Mouse (Mus musculus) liver, embryonic 11.5 days (tissue): ENCODE data around the gene Ick. TPM values are rescaled to one million over a fixed set of nuclear protein-coding genes. Genes with fewer than 3 reads are reported as not detected.

Experiments
- ATAC-seq: fragments of 200-750 bp; cut with Nextera tagmentation; replicated peaks from 2 replicates; pipeline ENCODE4 v1.8.0; 2017; ENCODE audit warnings: moderate number of reproducible peaks, mild to moderate bottlenecking, moderate TSS enrichment, moderate library complexity; ENCODE audit not compliant: low FRiP score
- DNase-seq: peaks from one replicate; pipeline ENCODE4 v3.0.0-alpha.2; 2017; ENCODE audit warnings: low spot score
- H3K27ac ChIP-seq: fragments of 300-500 bp; sonication (generic); 2 replicates; pipeline ENCODE4 v1.5.1; 2014; ENCODE audit warnings: mild to moderate bottlenecking, low read depth, low read length, control low read depth
- H3K27me3 ChIP-seq: fragments of 300-500 bp; sonication (generic); replicated peaks from 2 replicates; pipeline ENCODE4 v1.6.1; 2014; ENCODE audit warnings: low read length, mixed read lengths; ENCODE audit not compliant: control insufficient read depth, insufficient read depth
- H3K36me3 ChIP-seq: fragments of 300-500 bp; sonication (generic); 2 replicates; pipeline ENCODE4 v1.6.1; 2014; ENCODE audit warnings: mild to moderate bottlenecking, low read length, moderate library complexity, mixed read lengths; ENCODE audit not compliant: control insufficient read depth, insufficient read depth
- H3K4me1 ChIP-seq: fragments of 300-500 bp; sonication (generic); replicated peaks from 2 replicates; pipeline ENCODE4 v1.6.1; 2014; ENCODE audit warnings: low read length, mixed read lengths; ENCODE audit not compliant: control insufficient read depth, insufficient read depth
- H3K4me2 ChIP-seq: fragments of 300-500 bp; sonication (generic); 2 replicates; pipeline ENCODE4 v1.6.1; 2014; ENCODE audit warnings: mild to moderate bottlenecking, control low read depth, moderate library complexity
- H3K4me3 ChIP-seq: fragments of 300-500 bp; sonication (generic); 2 replicates; pipeline ENCODE4 v1.5.1; 2014; ENCODE audit warnings: low read depth, low read length, control low read depth
- H3K9ac ChIP-seq: fragments of 300-500 bp; sonication (generic); 2 replicates; pipeline ENCODE4 v1.6.1; 2014; ENCODE audit warnings: low read depth, low read length, control low read depth
- H3K9me3 ChIP-seq: fragments of 300-500 bp; sonication (generic); 2 replicates; pipeline ENCODE4 v1.6.1; 2016; ENCODE audit warnings: low read length, inconsistent platforms, mixed read lengths; ENCODE audit not compliant: control insufficient read depth
- WGBS: fragments of 180-500 bp; shearing (Covaris S2); extraction: QIAGEN DNeasy Blood & Tissue Kit; methylation state at CpG from one replicate; pipeline ENCODE4 v1.1.7; 2014; 5-methylcytosine and 5-hydroxymethylcytosine counted together
- polyA plus RNA-seq: library from polyadenylated mRNA; unstranded; fragments of >200 nt; fragmentation: Nextera tagmentation; extraction: Ambion mirVana; gene quantifications from 2 replicates; pipeline ENCODE4 v1.2.1, GENCODE M21; 2014

Gene Ick
- polyA plus RNA-seq, 1 experiment from 2014 or later: 16.7 TPM

- 84% methylated on average over 11 of the region's 11 CpGs for WGBS
- no peak overlapping the region for H3K9ac ChIP-seq
- ATAC-seq (no peak), DNase-seq (no peak)
- no peaks in the 10 kb centered on the region for H3K9me3 ChIP-seq
- no peak overlapping the region for H3K4me3 ChIP-seq
- H3K27ac ChIP-seq: no peak overlapping the region
- H3K27me3 ChIP-seq: no peaks in the 10 kb centered on the region
- H3K4me2 ChIP-seq: no peak overlapping the region
- no peaks in the 10 kb centered on the region for H3K36me3 ChIP-seq
- peaks cover 11% of the 10 kb centered on the region for H3K4me1 ChIP-seq
Measured at GRCm38 (mm10) chr9:78195034-78195433, 86.0 kb downstream of the Ick start.

GRCm38 (mm10) chr9:78197801-78198200 is 88.8 kb downstream of the Ick start:
- H3K4me3 ChIP-seq: no peak overlapping the region
- H3K4me1 ChIP-seq: no peaks in the 10 kb centered on the region
- DNase-seq (no peak), ATAC-seq (no peak)
- WGBS: 91% methylated on average over 9 of the region's 9 CpGs
- 0 out of 2 replicates have a peak, but pooled peaks cover 2% of the 10 kb centered on the region for H3K36me3 ChIP-seq
- H3K4me2 ChIP-seq: no peak overlapping the region
- no peak overlapping the region for H3K27ac ChIP-seq
- no peaks in the 10 kb centered on the region for H3K9me3 ChIP-seq
- no peak overlapping the region for H3K9ac ChIP-seq
- H3K27me3 ChIP-seq: no peaks in the 10 kb centered on the region

DNA sequence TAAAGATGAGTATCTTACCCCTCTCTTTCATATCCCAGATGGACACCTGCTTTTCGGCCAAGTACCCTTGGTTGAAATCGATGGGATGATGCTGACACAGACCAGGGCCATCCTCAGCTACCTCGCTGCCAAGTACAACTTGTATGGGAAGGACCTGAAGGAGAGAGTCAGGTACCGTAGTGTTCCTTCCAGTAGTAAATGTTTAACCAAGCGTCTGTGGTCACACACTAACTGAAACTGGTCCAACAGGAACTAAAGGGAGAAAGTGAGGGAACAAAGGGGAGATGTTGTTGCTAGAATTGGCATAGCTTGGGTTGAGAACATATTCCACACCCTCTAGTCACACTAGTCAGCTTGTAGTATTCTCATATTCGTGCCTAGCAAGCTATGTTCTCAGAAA is 95.2 kb downstream of the Ick start:
- DNase-seq (no peak), ATAC-seq (no peak)
- 77% methylated on average over 6 of the region's 6 CpGs for WGBS

DNA sequence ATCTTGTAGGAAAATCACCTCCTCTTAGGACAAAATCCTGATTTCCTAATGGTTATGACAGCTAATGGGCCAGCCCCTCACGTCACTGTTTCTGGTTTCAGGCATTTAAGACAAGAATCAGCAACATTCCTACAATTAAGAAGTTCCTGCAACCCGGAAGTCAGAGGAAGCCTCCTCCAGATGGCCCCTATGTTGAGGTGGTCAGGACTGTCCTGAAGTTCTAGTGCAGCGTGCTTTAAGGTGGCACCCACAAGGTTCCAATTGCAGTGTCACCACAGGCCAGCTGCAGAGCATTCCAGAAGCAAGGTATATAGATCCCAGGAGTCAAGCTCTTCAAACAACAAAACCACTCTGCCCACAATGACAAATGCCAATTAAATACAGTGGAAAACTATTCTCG is 100.0 kb downstream of the Ick start:
- no peaks in the 10 kb centered on the region for H3K9me3 ChIP-seq
- no peaks in the 10 kb centered on the region; the same call in 1 of the 2 replicates for H3K4me1 ChIP-seq
- DNase-seq: no peak
- H3K4me2 ChIP-seq: no peak overlapping the region
- 59% methylated on average over 4 of the region's 4 CpGs for WGBS
- no peak overlapping the region for H3K9ac ChIP-seq
- H3K27me3 ChIP-seq: no peaks in the 10 kb centered on the region
- no peaks in the 10 kb centered on the region; the same call in 1 of the 2 replicates for H3K36me3 ChIP-seq
- no peak overlapping the region for H3K4me3 ChIP-seq
- H3K27ac ChIP-seq: no peak overlapping the region
- ATAC-seq: no peak

More for the DNA sequence above, 95.2 kb downstream of the Ick start:
- no peak overlapping the region for H3K4me2 ChIP-seq
- H3K9ac ChIP-seq: no peak overlapping the region
- no peaks in the 10 kb centered on the region for H3K9me3 ChIP-seq
- no peaks in the 10 kb centered on the region for H3K4me1 ChIP-seq
- no peaks in the 10 kb centered on the region for H3K27me3 ChIP-seq
- no peak overlapping the region for H3K4me3 ChIP-seq
- peaks cover 2% of the 10 kb centered on the region; the same call in 1 of the 2 replicates for H3K36me3 ChIP-seq
- no peak overlapping the region for H3K27ac ChIP-seq

DNA sequence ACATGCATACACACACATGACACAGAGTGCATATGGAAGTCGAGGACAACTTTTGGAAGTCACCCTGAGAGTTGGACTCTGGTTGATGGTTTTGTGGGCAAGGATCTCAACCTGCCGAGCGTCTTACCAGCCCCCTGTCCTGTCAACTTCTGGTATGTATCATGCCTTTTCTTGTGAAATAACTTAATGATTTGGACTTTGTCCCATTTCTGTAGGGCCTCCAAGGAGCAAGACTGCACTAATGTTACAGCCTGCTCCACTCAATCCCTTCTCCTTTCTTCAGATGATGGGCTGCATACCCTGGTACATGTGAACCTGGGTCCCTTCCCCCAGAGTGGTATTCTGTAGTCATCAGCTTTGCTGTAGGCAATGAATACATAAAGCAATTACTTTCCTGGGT is 101.1 kb downstream of the Ick start:
- H3K27ac ChIP-seq: no peak overlapping the region
- no peaks in the 10 kb centered on the region for H3K9me3 ChIP-seq
- H3K9ac ChIP-seq: no peak overlapping the region
- no peak overlapping the region for H3K4me2 ChIP-seq
- no peaks in the 10 kb centered on the region for H3K27me3 ChIP-seq
- no peak for DNase-seq
- 87% methylated on average over 3 of the region's 3 CpGs for WGBS
- no peak for ATAC-seq
- no peaks in the 10 kb centered on the region; the same call in 1 of the 2 replicates for H3K36me3 ChIP-seq
- H3K4me1 ChIP-seq: no peaks in the 10 kb centered on the region; the same call in 1 of the 2 replicates
- no peak overlapping the region for H3K4me3 ChIP-seq

DNA sequence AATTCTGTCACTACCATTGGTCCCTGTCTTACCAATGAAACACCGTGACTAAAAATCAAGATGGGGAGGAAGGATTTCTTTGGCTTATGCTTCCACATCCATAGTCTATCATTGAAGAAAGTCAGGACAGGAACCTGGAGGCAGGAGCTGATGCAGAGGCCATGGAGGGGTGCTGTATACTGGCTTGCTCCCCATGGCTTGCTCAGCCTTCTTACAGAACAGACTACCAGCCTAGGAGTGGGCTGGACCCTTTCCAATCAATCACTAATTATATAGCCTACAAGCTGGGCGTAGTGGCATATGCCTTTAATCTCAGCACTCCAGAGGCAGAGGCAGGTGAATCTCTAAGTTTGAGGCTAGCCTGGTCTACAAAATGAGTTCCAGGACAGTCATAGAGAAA is 101.8 kb downstream of the Ick start:
- Histone ChIP-seq H3K4me1 (no peaks in the 10 kb centered on the region; the same call in 1 of the 2 replicates), H3K9me3 (no peaks in the 10 kb centered on the region)
- WGBS: 87% methylated on average over 2 of the region's 2 CpGs

GRCm38 (mm10) chr9:78211521-78211920 is 102.5 kb downstream of the Ick start:
- no peaks in the 10 kb centered on the region for H3K9me3 ChIP-seq
- ATAC-seq (no peak), DNase-seq (no peak)
- no peak overlapping the region for H3K27ac ChIP-seq
- WGBS: 89% methylated on average over 3 of the region's 3 CpGs
- no peak overlapping the region for H3K4me3 ChIP-seq
- H3K4me2 ChIP-seq: no peak overlapping the region
- H3K36me3 ChIP-seq: no peaks in the 10 kb centered on the region
- no peaks in the 10 kb centered on the region; the same call in 1 of the 2 replicates for H3K4me1 ChIP-seq
- H3K9ac ChIP-seq: no peak overlapping the region
- no peaks in the 10 kb centered on the region for H3K27me3 ChIP-seq

More for the DNA sequence above, 101.8 kb downstream of the Ick start:
- Histone ChIP-seq H3K27ac (no peak overlapping the region), H3K4me3 (no peak overlapping the region), H3K9ac (no peak overlapping the region), H3K27me3 (no peaks in the 10 kb centered on the region), H3K4me2 (no peak overlapping the region), H3K36me3 (no peaks in the 10 kb centered on the region; the same call in 1 of the 2 replicates)
- DNase-seq (no peak), ATAC-seq (no peak)

- H3K27ac ChIP-seq: no peak overlapping the region
- no peak overlapping the region for H3K4me3 ChIP-seq
- no peak for DNase-seq
- no peaks in the 10 kb centered on the region; the same call in 1 of the 2 replicates for H3K4me1 ChIP-seq
- 0 out of 2 replicates have a peak, but pooled peaks have one; percentile 41 for ATAC-seq
- no peaks in the 10 kb centered on the region for H3K9me3 ChIP-seq
- no peaks in the 10 kb centered on the region for H3K36me3 ChIP-seq
- no peak overlapping the region for H3K4me2 ChIP-seq
- WGBS: 54% methylated on average over 7 of the region's 7 CpGs
- H3K27me3 ChIP-seq: no peaks in the 10 kb centered on the region
- H3K9ac ChIP-seq: no peak overlapping the region
Measured at GRCm38 (mm10) chr9:78212341-78213049, 103.5 kb downstream of the Ick start.

DNA sequence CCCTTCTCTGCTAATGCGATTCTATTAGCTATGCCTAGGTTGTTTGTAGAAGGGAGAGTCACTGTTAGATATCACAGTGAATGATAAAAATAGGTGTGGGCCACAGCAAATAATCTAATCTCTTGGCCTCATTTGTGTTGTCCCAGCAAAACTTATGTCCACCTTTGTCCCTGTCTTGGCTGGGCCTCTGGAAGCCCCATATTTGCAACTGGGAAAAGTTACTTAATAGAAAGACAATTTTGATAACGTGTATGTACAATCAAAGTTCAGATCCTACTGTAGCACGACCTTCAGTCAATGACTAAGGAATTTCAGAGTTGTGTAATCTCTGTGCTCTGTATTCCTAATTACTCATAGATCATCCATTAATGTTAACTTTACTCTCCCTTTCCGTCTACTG is 108.1 kb downstream of the Ick start:
- DNase-seq: no peak
- no peak overlapping the region for H3K27ac ChIP-seq
- H3K9ac ChIP-seq: no peak overlapping the region
- no peak overlapping the region for H3K4me2 ChIP-seq
- no peak for ATAC-seq
- no peaks in the 10 kb centered on the region for H3K9me3 ChIP-seq
- H3K36me3 ChIP-seq: no peaks in the 10 kb centered on the region
- no peaks in the 10 kb centered on the region for H3K27me3 ChIP-seq
- no peak overlapping the region for H3K4me3 ChIP-seq
- 69% methylated on average over 4 of the region's 4 CpGs for WGBS
- H3K4me1 ChIP-seq: no peaks in the 10 kb centered on the region; the same call in 1 of the 2 replicates
